Mouse (Mus musculus): ENCODE measurements around the gene Morn5. TPM values are rescaled to one million over a fixed set of nuclear protein-coding genes. Genes with fewer than 3 reads are reported as not detected.

Gene Morn5
- polyA plus RNA-seq, 1 experiment from 2014 or later: 4.1 TPM

DNA sequence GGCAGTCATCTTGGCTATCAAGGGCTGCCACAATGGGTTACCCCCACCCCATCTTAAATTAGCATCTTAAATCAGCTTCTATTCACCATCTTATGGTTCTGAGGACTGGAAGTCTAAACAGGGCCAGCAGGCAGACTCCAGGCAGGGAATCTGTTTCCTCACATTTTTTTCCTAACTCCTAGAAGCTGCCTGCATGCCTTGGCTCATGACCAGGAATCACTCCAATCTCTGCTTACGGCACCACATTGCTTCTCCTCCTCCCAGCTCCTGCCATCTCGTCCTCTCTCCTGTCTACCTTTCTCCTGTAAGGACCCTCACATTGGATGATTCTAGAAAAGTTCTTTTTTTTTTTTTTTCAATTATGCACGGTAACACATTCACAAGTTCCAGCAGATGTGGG, 4.0 kb downstream of the Morn5 start:
- H3K4me3 ChIP-seq (ENCODE audit: low read length): no peak overlapping the region
- peaks cover 5% of the 10 kb centered on the region for H3K4me1 ChIP-seq (ENCODE audit: control insufficient read depth, insufficient read depth, low read depth, low read length)
- no peak overlapping the region for H3K9ac ChIP-seq (ENCODE audit: low read depth, low read length)
- no peak overlapping the region for H3K4me2 ChIP-seq (ENCODE audit: low read length)
- no peaks in the 10 kb centered on the region for H3K27me3 ChIP-seq (replicated peaks; ENCODE audit: control insufficient read depth, insufficient read depth, low read length)
- ATAC-seq: no peak
- 68% methylated on average over 3 of the region's 3 CpGs for WGBS
- no peaks in the 10 kb centered on the region for H3K36me3 ChIP-seq (ENCODE audit: control insufficient read depth, insufficient read depth, low read length)
- no peak overlapping the region for H3K27ac ChIP-seq (ENCODE audit: low read depth, low read length)
- no peaks in the 10 kb centered on the region for H3K9me3 ChIP-seq (ENCODE audit: control insufficient read depth, low read length)

- Histone ChIP-seq H3K9me3 (ENCODE audit: control insufficient read depth, low read length) (no peaks in the 10 kb centered on the region), H3K9ac (ENCODE audit: low read depth, low read length) (no peak overlapping the region), H3K36me3 (ENCODE audit: control insufficient read depth, insufficient read depth, low read length) (no peaks in the 10 kb centered on the region), H3K4me3 (ENCODE audit: low read length) (no peak overlapping the region), H3K4me1 (ENCODE audit: control insufficient read depth, insufficient read depth, low read depth, low read length) (no peaks in the 10 kb centered on the region), H3K27me3 (replicated peaks; ENCODE audit: control insufficient read depth, insufficient read depth, low read length) (no peaks in the 10 kb centered on the region), H3K27ac (ENCODE audit: low read depth, low read length) (no peak overlapping the region), H3K4me2 (ENCODE audit: low read length) (no peak overlapping the region)
- 64% methylated on average over 3 of the region's 3 CpGs for WGBS
- no peak for ATAC-seq
These were observed 7.0 kb downstream of the Morn5 start for GRCm38 (mm10) chr2:36056248-36056647.

- 71% methylated on average over 5 of the region's 5 CpGs for WGBS
- H3K4me3 ChIP-seq (ENCODE audit: low read length): no peak overlapping the region
- no peaks in the 10 kb centered on the region; the same call in 1 of the 2 replicates for H3K27me3 ChIP-seq (replicated peaks; ENCODE audit: control insufficient read depth, insufficient read depth, low read length)
- no peak overlapping the region for H3K4me2 ChIP-seq (ENCODE audit: low read length)
- no peak overlapping the region for H3K27ac ChIP-seq (ENCODE audit: low read depth, low read length)
- no peak for ATAC-seq
- H3K9ac ChIP-seq (ENCODE audit: low read depth, low read length): no peak overlapping the region
- H3K4me1 ChIP-seq (ENCODE audit: control insufficient read depth, insufficient read depth, low read depth, low read length): no peaks in the 10 kb centered on the region
- H3K36me3 ChIP-seq (ENCODE audit: control insufficient read depth, insufficient read depth, low read length): no peaks in the 10 kb centered on the region
- no peaks in the 10 kb centered on the region for H3K9me3 ChIP-seq (ENCODE audit: control insufficient read depth, low read length)
These were observed 12.2 kb downstream of the Morn5 start for GRCm38 (mm10) chr2:36061409-36061808.

DNA sequence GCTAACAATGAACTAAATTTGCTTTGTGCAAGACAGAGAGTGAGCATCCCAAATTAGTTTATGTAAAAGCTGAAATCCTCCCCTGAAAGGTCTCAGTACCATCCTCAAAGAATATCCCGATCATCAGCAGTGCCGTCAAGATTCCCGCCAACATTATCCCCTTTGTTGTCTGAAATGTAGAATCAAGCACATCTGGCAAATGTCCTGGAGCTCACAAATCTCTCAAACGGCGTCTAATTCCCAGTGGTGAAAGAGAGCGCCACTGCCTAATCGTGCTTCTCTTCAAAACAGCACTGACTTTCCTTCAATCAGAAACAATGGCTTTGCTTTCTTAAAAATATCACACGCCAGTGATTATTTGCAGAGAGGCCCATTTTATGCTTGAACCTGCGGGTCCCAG, 17.9 kb downstream of the Morn5 start:
- H3K4me3 ChIP-seq (ENCODE audit: low read length): no peak overlapping the region
- no peaks in the 10 kb centered on the region; the same call in 1 of the 2 replicates for H3K27me3 ChIP-seq (replicated peaks; ENCODE audit: control insufficient read depth, insufficient read depth, low read length)
- WGBS: 37% methylated on average over 9 of the region's 9 CpGs
- H3K9me3 ChIP-seq (ENCODE audit: control insufficient read depth, low read length): no peaks in the 10 kb centered on the region
- H3K9ac ChIP-seq (ENCODE audit: low read depth, low read length): no peak overlapping the region
- H3K27ac ChIP-seq (ENCODE audit: low read depth, low read length): no peak overlapping the region
- no peak overlapping the region for H3K4me2 ChIP-seq (ENCODE audit: low read length)
- ATAC-seq: no peak
- H3K36me3 ChIP-seq (ENCODE audit: control insufficient read depth, insufficient read depth, low read length): no peaks in the 10 kb centered on the region
- no peaks in the 10 kb centered on the region for H3K4me1 ChIP-seq (ENCODE audit: control insufficient read depth, insufficient read depth, low read depth, low read length)

GRCm38 (mm10) chr2:36071660-36072305, 22.5 kb downstream of the Morn5 start:
- no peak overlapping the region for H3K4me3 ChIP-seq (ENCODE audit: low read length)
- H3K27me3 ChIP-seq (replicated peaks; ENCODE audit: control insufficient read depth, insufficient read depth, low read length): no peaks in the 10 kb centered on the region
- no peak overlapping the region for H3K9ac ChIP-seq (ENCODE audit: low read depth, low read length)
- H3K4me1 ChIP-seq (ENCODE audit: control insufficient read depth, insufficient read depth, low read depth, low read length): no peaks in the 10 kb centered on the region
- H3K9me3 ChIP-seq (ENCODE audit: control insufficient read depth, low read length): no peaks in the 10 kb centered on the region
- H3K4me2 ChIP-seq (ENCODE audit: low read length): no peak overlapping the region
- H3K27ac ChIP-seq (ENCODE audit: low read depth, low read length): no peak overlapping the region
- no peak for ATAC-seq
- WGBS: 82% methylated on average over 8 of the region's 8 CpGs
- no peaks in the 10 kb centered on the region for H3K36me3 ChIP-seq (ENCODE audit: control insufficient read depth, insufficient read depth, low read length)

DNA sequence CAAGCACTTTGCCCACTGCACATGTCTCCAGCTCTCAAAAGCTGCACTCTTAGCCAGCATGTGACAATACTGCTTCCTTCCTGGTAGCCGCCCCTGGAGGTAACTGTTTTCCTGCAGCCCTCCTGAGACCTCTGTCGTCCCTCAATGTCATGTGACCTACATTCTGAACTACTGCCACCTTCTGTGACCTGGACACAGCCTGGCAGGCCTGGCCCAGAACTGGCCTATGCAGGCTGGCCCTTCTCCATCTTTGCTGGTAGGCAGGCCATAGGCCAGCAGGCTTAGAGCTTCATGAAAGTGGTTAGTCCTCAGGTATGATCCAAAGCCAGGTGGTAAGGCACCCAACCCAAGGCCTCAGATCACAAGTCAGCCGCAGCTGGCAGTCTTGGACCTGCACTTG, 24.5 kb downstream of the Morn5 start:
- Histone ChIP-seq H3K4me2 (ENCODE audit: low read length) (no peak overlapping the region), H3K4me3 (ENCODE audit: low read length) (no peak overlapping the region), H3K9me3 (ENCODE audit: control insufficient read depth, low read length) (no peaks in the 10 kb centered on the region), H3K27me3 (replicated peaks; ENCODE audit: control insufficient read depth, insufficient read depth, low read length) (no peaks in the 10 kb centered on the region), H3K4me1 (ENCODE audit: control insufficient read depth, insufficient read depth, low read depth, low read length) (peaks cover 4% of the 10 kb centered on the region), H3K36me3 (ENCODE audit: control insufficient read depth, insufficient read depth, low read length) (no peaks in the 10 kb centered on the region), H3K27ac (ENCODE audit: low read depth, low read length) (no peak overlapping the region), H3K9ac (ENCODE audit: low read depth, low read length) (no peak overlapping the region)
- 60% methylated on average over 3 of the region's 3 CpGs for WGBS
- ATAC-seq: no peak

DNA sequence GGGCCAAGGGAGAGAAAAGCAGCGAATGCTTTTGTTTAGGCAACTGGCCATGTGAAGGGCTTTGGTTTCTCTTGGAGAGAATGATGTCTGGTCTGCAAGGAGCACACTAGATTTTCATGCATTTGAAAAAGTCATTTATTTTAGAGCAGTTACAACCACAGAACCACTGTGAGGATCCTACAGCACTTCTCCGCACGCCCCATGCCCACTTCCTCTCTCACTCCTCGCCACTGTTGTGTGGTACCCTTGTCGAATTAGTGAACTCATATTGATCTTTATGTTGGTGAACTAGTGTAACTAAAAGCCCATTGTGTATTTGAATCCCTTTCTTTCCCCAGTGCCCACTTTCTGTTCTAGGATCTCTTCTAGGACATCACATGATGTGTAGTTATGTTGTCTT, 26.0 kb downstream of the Morn5 start:
- Histone ChIP-seq H3K36me3 (ENCODE audit: control insufficient read depth, insufficient read depth, low read length) (no peaks in the 10 kb centered on the region), H3K4me3 (ENCODE audit: low read length) (no peak overlapping the region), H3K27me3 (replicated peaks; ENCODE audit: control insufficient read depth, insufficient read depth, low read length) (no peaks in the 10 kb centered on the region), H3K9ac (ENCODE audit: low read depth, low read length) (no peak overlapping the region), H3K9me3 (ENCODE audit: control insufficient read depth, low read length) (no peaks in the 10 kb centered on the region), H3K27ac (ENCODE audit: low read depth, low read length) (no peak overlapping the region), H3K4me2 (ENCODE audit: low read length) (no peak overlapping the region), H3K4me1 (ENCODE audit: control insufficient read depth, insufficient read depth, low read depth, low read length) (peaks cover 4% of the 10 kb centered on the region)
- 88% methylated on average over 5 of the region's 5 CpGs for WGBS
- no peak for ATAC-seq

GRCm38 (mm10) chr2:36077160-36077761, 28.0 kb downstream of the Morn5 start:
- peak; percentile 44 for ATAC-seq
- WGBS: 15% methylated on average over 11 of the region's 11 CpGs
- Histone ChIP-seq H3K4me3 (ENCODE audit: low read length) (peak overlapping the region; percentile 20), H3K36me3 (ENCODE audit: control insufficient read depth, insufficient read depth, low read length) (no peaks in the 10 kb centered on the region), H3K4me2 (ENCODE audit: low read length) (peak overlapping the region; percentile 47), H3K4me1 (ENCODE audit: control insufficient read depth, insufficient read depth, low read depth, low read length) (peaks cover 4% of the 10 kb centered on the region), H3K27ac (ENCODE audit: low read depth, low read length) (no peak overlapping the region), H3K9ac (ENCODE audit: low read depth, low read length) (peak overlapping the region; percentile 52), H3K27me3 (replicated peaks; ENCODE audit: control insufficient read depth, insufficient read depth, low read length) (no peaks in the 10 kb centered on the region), H3K9me3 (ENCODE audit: control insufficient read depth, low read length) (no peaks in the 10 kb centered on the region)

DNA sequence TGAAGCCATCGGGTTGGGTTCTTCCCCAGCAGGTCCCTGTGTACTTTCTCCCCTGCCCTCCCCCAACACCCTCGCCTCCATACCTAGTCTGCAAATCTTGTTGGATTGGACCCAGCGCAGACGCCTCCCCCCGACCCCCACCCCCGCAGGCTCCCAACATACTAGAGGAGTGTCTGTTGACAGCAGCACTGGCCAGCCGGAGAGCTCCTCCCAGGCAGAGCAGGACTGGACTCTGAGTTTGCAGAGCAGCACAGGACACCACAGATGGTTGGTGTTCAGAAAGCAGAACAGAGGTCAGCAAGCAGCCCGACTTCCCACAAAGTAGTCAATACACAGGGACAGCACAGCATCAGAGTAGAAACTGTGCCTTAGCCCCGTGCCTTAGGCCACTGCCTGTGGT, 32.2 kb downstream of the Morn5 start:
- no peak for ATAC-seq
- Histone ChIP-seq H3K4me2 (ENCODE audit: low read length) (no peak overlapping the region), H3K9me3 (ENCODE audit: control insufficient read depth, low read length) (no peaks in the 10 kb centered on the region), H3K4me1 (ENCODE audit: control insufficient read depth, insufficient read depth, low read depth, low read length) (peaks cover 4% of the 10 kb centered on the region), H3K9ac (ENCODE audit: low read depth, low read length) (no peak overlapping the region), H3K4me3 (ENCODE audit: low read length) (no peak overlapping the region), H3K27ac (ENCODE audit: low read depth, low read length) (no peak overlapping the region), H3K27me3 (replicated peaks; ENCODE audit: control insufficient read depth, insufficient read depth, low read length) (0 out of 2 replicates have a peak, but pooled peaks cover 2% of the 10 kb centered on the region), H3K36me3 (ENCODE audit: control insufficient read depth, insufficient read depth, low read length) (no peaks in the 10 kb centered on the region)
- 41% methylated on average over 9 of the region's 9 CpGs for WGBS

Data from hindbrain, embryonic 16.5 days (tissue).